Mouse (Mus musculus): ENCODE results near the gene Gpc3.
"Not testable (repeated sequence)": the region's sequence is repeated elsewhere in the genome, so short reads cannot be mapped to it uniquely, and the experiment has no call there.

The Gpc3 gene

DNA sequence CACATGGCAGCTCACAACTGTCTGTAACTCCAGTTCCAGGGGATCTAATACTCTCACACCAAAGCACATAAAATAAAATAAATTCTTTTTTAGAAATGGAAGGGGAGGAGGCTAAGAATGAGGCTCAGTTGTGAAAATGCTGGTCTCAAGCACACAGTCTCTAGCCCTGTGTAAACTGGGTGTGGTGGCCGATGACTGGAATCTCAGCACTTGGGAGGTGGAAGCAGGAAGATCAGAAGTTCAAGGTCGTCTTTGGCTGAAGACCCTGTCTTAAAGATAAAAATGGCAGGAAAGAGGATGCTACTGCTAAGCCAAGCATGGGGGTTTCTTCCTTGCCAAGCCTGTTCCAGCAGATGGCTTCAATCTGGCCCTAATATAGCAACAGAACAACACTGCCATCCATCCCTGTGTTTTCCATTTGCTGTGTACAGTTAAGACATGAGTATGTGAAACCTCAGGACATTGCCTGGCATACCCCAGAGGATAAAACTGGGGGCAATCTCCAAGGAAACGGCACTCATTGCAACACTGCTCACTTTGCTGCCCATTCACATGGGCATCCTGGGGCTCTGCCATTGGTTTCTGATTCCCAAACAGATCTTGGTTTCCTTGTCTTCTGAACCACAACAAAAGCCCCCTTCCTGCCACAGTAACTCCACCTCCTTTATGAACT lies 334.9 kb downstream of the Gpc3 start:
- DNase-seq (ENCODE audit: low read depth): no peak

DNA sequence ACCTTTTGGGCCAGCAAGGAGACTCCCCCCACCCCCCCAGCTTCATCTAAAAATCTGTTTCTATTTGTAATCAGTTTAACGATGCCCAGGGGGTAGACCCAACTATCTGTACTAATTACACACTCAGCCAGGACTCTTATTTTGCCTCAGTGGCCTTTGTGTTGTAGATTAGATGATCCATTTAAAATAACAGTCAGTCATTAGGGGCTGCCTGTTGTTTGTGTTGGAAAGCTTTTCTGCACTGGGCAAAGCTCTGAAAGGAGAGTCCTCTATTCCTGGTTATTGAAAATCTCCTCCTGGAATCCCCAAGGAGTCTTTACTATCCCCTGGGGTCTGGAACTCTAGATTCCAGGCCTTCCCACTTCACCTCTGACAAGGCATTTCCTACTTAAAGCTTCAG lies 336.2 kb downstream of the Gpc3 start:
- no peak for DNase-seq (ENCODE audit: low read depth)

- no peak for DNase-seq (ENCODE audit: low read depth)
These were observed 340.7 kb downstream of the Gpc3 start for GRCm38 (mm10) chrX:52273016-52273415.

GRCm38 (mm10) chrX:52261991-52262390 lies 351.8 kb downstream of the Gpc3 start:
- no peak for DNase-seq (ENCODE audit: low read depth)

- no peak for DNase-seq (ENCODE audit: low read depth)
These were observed 352.2 kb downstream of the Gpc3 start for GRCm38 (mm10) chrX:52261546-52261945.

DNA sequence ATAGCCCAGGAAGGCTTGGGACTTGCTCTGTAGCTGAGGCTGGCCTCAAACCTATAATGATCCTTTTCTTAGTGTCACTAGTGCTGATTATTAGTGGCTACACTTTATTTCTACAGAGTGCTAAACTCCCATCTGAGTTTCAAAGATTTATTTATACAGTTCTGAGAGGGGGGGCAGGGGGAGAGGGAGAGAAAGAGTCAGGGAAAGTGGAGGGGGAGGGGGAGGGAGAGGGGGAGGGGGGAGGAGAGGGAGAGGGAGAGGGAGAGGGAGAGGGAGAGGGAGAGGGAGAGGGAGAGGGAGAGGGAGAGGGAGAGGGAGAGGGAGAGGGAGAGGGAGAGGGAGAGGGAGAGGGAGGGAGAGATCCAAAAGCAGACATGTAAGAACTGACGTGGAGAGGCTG lies 354.0 kb downstream of the Gpc3 start:
- DNase-seq (ENCODE audit: low read depth): not testable (repeated sequence)

DNA sequence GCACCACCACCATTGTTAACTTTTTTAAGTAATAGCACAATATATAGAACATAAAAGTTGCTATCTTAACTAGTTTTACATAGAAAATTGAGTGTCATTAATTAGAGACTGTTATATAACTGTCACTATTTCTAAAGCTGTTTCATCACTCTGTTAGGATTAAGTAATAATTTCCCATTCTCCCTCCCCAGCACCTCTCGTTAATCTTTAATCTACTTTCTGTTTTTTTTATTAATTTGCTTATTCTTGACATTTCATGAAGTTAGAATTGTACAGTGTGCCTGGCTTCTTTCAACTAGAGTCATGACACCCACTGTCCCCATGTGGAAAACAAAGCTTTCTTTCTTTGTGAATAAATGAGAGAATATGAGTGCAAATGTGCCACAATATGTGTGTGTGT lies 359.2 kb downstream of the Gpc3 start:
- DNase-seq (ENCODE audit: low read depth): no peak

GRCm38 (mm10) chrX:52245694-52246297 lies 368.0 kb downstream of the Gpc3 start:
- no peak for DNase-seq (ENCODE audit: low read depth)

GRCm38 (mm10) chrX:52237470-52237869 lies 376.3 kb downstream of the Gpc3 start:
- DNase-seq (ENCODE audit: low read depth): no peak

- DNase-seq (ENCODE audit: low read depth): no peak
These were observed 381.8 kb downstream of the Gpc3 start for GRCm38 (mm10) chrX:52231984-52232383.

DNA sequence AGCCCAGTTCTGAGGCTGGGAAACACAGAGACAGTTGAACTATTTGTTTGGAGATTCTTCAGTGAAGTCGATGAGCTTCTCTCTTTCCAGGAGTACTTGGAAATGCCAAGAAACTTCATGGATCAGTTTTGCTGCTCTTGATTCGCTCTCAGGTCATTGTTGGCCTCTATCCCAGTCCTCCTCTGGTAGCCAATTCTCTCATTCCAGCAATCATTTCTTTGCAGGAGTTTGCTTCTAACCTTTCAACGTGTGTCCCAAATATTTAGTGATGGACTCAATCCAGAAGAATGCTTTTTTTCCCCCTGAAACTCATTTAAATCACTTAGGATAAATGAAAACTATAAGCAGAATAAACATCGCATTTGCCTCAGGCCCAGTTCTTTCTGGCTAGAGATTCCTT lies 383.0 kb downstream of the Gpc3 start:
- no peak for DNase-seq (ENCODE audit: low read depth)

Measured in 416B (cell line).